Mouse (Mus musculus) forelimb bud, embryonic 11.5 days (tissue): ENCODE measurements around the gene Lmbrd2.

ENCODE experiments used
- DNase-seq: peaks from one replicate; pipeline ENCODE4 v3.0.0-alpha.2; 2012; ENCODE audit warnings: low read depth, low spot score

The Lmbrd2 gene

GRCm38 (mm10) chr15:9140252-9140680, at the start of gene Lmbrd2:
TSS of gene Lmbrd2 (plus strand) at chr15:9140550.
- DNase-seq = peak; percentile 97

GRCm38 (mm10) chr15:9090662-9091061, 49.7 kb upstream of the Lmbrd2 start:
- no peak for DNase-seq

- no peak for DNase-seq
Measured at GRCm38 (mm10) chr15:9093598-9094365, 46.6 kb upstream of the Lmbrd2 start.

- DNase-seq = no peak
Measured at GRCm38 (mm10) chr15:9094366-9094750, 46.0 kb upstream of the Lmbrd2 start.

GRCm38 (mm10) chr15:9096865-9097264, 43.5 kb upstream of the Lmbrd2 start:
- DNase-seq = no peak

GRCm38 (mm10) chr15:9100446-9101077, 39.8 kb upstream of the Lmbrd2 start:
- DNase-seq = no peak

GRCm38 (mm10) chr15:9106303-9107074, 33.9 kb upstream of the Lmbrd2 start:
- DNase-seq = no peak

GRCm38 (mm10) chr15:9110526-9111347, 29.6 kb upstream of the Lmbrd2 start:
- no peak for DNase-seq

GRCm38 (mm10) chr15:9111648-9112047, 28.7 kb upstream of the Lmbrd2 start:
- DNase-seq = no peak

- DNase-seq = no peak
Measured at GRCm38 (mm10) chr15:9113556-9113955, 26.8 kb upstream of the Lmbrd2 start.

- no peak for DNase-seq
Measured at GRCm38 (mm10) chr15:9114131-9114530, 26.2 kb upstream of the Lmbrd2 start.

- DNase-seq = no peak
Measured at GRCm38 (mm10) chr15:9114599-9114998, 25.8 kb upstream of the Lmbrd2 start.

- DNase-seq = no peak
Measured at GRCm38 (mm10) chr15:9118852-9119251, 21.5 kb upstream of the Lmbrd2 start.

- DNase-seq = peak; percentile 64
Measured at GRCm38 (mm10) chr15:9120081-9120480, 20.3 kb upstream of the Lmbrd2 start.

GRCm38 (mm10) chr15:9122989-9123388, 17.4 kb upstream of the Lmbrd2 start:
- DNase-seq = no peak

- DNase-seq = no peak
Measured at GRCm38 (mm10) chr15:9124856-9125255, 15.5 kb upstream of the Lmbrd2 start.

GRCm38 (mm10) chr15:9127051-9127791, 13.1 kb upstream of the Lmbrd2 start:
- no peak for DNase-seq

- DNase-seq = no peak
Measured at GRCm38 (mm10) chr15:9130772-9131498, 9.4 kb upstream of the Lmbrd2 start.

GRCm38 (mm10) chr15:9131499-9131888, 8.9 kb upstream of the Lmbrd2 start:
- no peak for DNase-seq
